Comparison of ENCODE assay signal across 8 mouse cellular contexts in the genomic region with DNA sequence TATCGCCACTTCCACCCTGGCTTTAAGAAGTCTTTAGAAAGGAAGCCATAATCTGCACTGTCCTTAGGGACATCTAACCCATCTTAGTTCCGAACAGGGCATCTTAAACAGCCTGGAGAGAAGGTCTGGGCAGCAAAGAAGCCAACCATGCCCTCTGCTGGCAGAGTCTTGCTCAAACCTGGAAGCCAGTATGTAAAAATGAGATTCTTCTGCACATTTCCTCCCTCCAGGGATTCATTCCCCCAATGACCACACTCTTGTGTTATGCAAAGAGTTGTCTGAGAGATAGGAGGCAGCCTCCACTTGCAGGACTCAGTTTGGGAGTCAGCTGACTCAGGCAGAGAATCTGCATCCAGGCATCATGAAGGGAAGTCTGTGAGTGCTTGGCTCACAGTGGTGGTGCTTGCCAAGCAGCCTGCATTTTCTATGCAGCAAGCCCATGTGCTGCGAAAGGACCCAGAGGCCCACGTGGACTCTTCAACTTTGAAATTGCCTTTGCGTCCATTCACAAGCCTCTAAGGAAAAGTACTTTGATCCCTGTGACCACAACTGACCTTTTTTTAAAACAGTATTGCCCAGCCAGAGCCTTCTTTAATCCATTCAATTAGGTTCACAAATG.
DNase-seq lines count a peak whose midpoint lies in the region; ATAC-seq and TF ChIP-seq lines count a peak whose summit lies in the region.

No protein-coding gene starts in this region.

- peak; percentile 69 for TF ChIP-seq CTCF in left cerebral cortex, adult 2 months (IDR thresholded peaks at IDR 0.05)
- peak; percentile 63 for TF ChIP-seq CTCF in cortical plate, adult 2 months (IDR thresholded peaks at IDR 0.05; ENCODE audit: extremely low read depth, insufficient read depth, low read length)
- peak; percentile 75 for TF ChIP-seq CTCF in liver, postnatal 0 days (IDR thresholded peaks at IDR 0.05; ENCODE audit: low read depth)

- intact Hi-C loops in left cerebral cortex, adult 2 months (cut with DNase I) = loop anchor here (2.0 to 5.0 kb wide), 2 partner anchors 128 to 413 kb away; partner anchors contain the start of gene Thbd

- peak; percentile 32 to 36 for DNase-seq in left cerebral cortex, adult 2 months (ENCODE audit: extremely low spot score in 1 of 2, low spot score in 2 of 2)
- DNase-seq in left cerebral cortex, adult 8-10 months (ENCODE audit: low spot score in 2 of 2) = no peak
- DNase-seq in NIH3T3 (ENCODE audit: low read depth) = peak; percentile 73
- DNase-seq in heart, postnatal 4 days = peak; percentile 69
- peak; percentile 54 for DNase-seq in liver, postnatal 0 days
- DNase-seq in spleen, postnatal 36 days (ENCODE audit: low spot score in 2 of 2) = peak; percentile 27 to 34

- ATAC-seq in liver, postnatal 0 days = peak; percentile 48
- no peak for ATAC-seq in midbrain, embryonic 15.5 days (replicated peaks)

- no peak overlapping the region for H3K4me3 ChIP-seq in left cerebral cortex, adult 2 months
- no peak overlapping the region for H3K4me3 ChIP-seq in cortical plate, adult 2 months (ENCODE audit: insufficient read depth, low read length)
- no peak overlapping the region for H3K4me3 ChIP-seq in liver, postnatal 0 days (ENCODE audit: low read depth, low read length)
- H3K4me3 ChIP-seq in midbrain, embryonic 15.5 days = no peak overlapping the region

- WGBS in liver, postnatal 0 days (ENCODE audit: insufficient replicate concordance) = 50% methylated on average over 5 of the region's 5 CpGs
- WGBS in midbrain, embryonic 15.5 days = 51% methylated on average over 5 of the region's 5 CpGs

- no peak overlapping the region for H3K4me2 ChIP-seq in liver, postnatal 0 days (ENCODE audit: low read depth, low read length)
- H3K4me2 ChIP-seq in midbrain, embryonic 15.5 days = no peak overlapping the region

- no peaks in the 10 kb centered on the region for H3K27me3 ChIP-seq in liver, postnatal 0 days (ENCODE audit: insufficient read depth, low read length)
- no peaks in the 10 kb centered on the region for H3K27me3 ChIP-seq in midbrain, embryonic 15.5 days (replicated peaks)

- no peak overlapping the region for H3K27ac ChIP-seq in left cerebral cortex, adult 2 months
- H3K27ac ChIP-seq in cortical plate, adult 2 months (ENCODE audit: insufficient read depth, low read length) = no peak overlapping the region
- no peak overlapping the region for H3K27ac ChIP-seq in liver, postnatal 0 days (ENCODE audit: low read depth)
- H3K27ac ChIP-seq in midbrain, embryonic 15.5 days = no peak overlapping the region

- H3K9me3 ChIP-seq in liver, postnatal 0 days (ENCODE audit: low read length) = no peaks in the 10 kb centered on the region
- no peaks in the 10 kb centered on the region for H3K9me3 ChIP-seq in midbrain, embryonic 15.5 days

- no peaks in the 10 kb centered on the region for H3K36me3 ChIP-seq in liver, postnatal 0 days (replicated peaks; ENCODE audit: insufficient read depth, low read length)
- H3K36me3 ChIP-seq in midbrain, embryonic 15.5 days (replicated peaks) = no peaks in the 10 kb centered on the region

- TF ChIP-seq POLR2A in cortical plate, adult 2 months (IDR thresholded peaks at IDR 0.05; ENCODE audit: extremely low read depth, insufficient read depth, low read length) = no peak

- H3K9ac ChIP-seq in liver, postnatal 0 days (replicated peaks) = no peak overlapping the region
- H3K9ac ChIP-seq in midbrain, embryonic 15.5 days = no peak overlapping the region

- no peak for TF ChIP-seq EP300 in liver, postnatal 0 days (IDR thresholded peaks at IDR 0.05; ENCODE audit: low read depth)

- H3K4me1 ChIP-seq in cortical plate, adult 2 months (ENCODE audit: control insufficient read depth, insufficient read depth, low read length) = peaks cover 4% of the 10 kb centered on the region
- H3K4me1 ChIP-seq in liver, postnatal 0 days (ENCODE audit: insufficient read depth) = peaks cover 6% of the 10 kb centered on the region; the same call in 1 of the 2 replicates
- no peaks in the 10 kb centered on the region for H3K4me1 ChIP-seq in midbrain, embryonic 15.5 days

Comparison
In these comparisons a context has a peak if more than half of its experiments do, and no peak if none do; other contexts are left out.
1. DNase-seq: peak in left cerebral cortex, adult 2 months (2 of 2), NIH3T3 (single experiment), heart, postnatal 4 days (single experiment), liver, postnatal 0 days (single experiment) and spleen, postnatal 36 days (2 of 2); none in left cerebral cortex, adult 8-10 months (0 of 2).
2. Peak in every context shown above with its lines, with median percentiles within 50 percentile points of each other: CTCF ChIP-seq.